Mouse (Mus musculus) olfactory bulb, adult 2 months (tissue): ENCODE data around the gene Ywhae. TPM values are rescaled to one million over a fixed set of nuclear protein-coding genes. Genes with fewer than 3 reads are reported as not detected.

Source experiments
- H3K27ac ChIP-seq: fragments of 200-500 bp; 2 replicates; pipeline ENCODE4 v1.5.1; 2012; ENCODE audit warnings: low read depth, low read length; ENCODE audit not compliant: insufficient read depth
- H3K4me1 ChIP-seq: fragments of 200-500 bp; 2 replicates; pipeline ENCODE4 v1.6.1; 2012; ENCODE audit warnings: low read length; ENCODE audit not compliant: control insufficient read depth, insufficient read depth
- H3K4me3 ChIP-seq: fragments of 200-500 bp; 2 replicates; pipeline ENCODE4 v1.5.1; 2012; ENCODE audit warnings: mild to moderate bottlenecking, low read depth, low read length, moderate library complexity; ENCODE audit not compliant: insufficient read depth
- CTCF ChIP-seq: fragments of 200-500 bp; IDR thresholded peaks from 2 replicates; pipeline ENCODE4 v1.5.1; 2012; ENCODE audit warnings: low read depth, mild to moderate bottlenecking, low read length, moderate library complexity; ENCODE audit not compliant: insufficient read depth
- POLR2A ChIP-seq: fragments of 200-500 bp; IDR thresholded peaks from 2 replicates; pipeline ENCODE4 v1.6.1; 2012; ENCODE audit warnings: mild to moderate bottlenecking, low read depth, low read length, moderate library complexity; ENCODE audit not compliant: insufficient read depth
- WGBS: fragments of 180-500 bp; shearing (Covaris S2); methylation state at CpG from one replicate; pipeline ENCODE4 v1.1.7; 2018; 5-methylcytosine and 5-hydroxymethylcytosine counted together
- polyA plus RNA-seq: library from polyadenylated mRNA; stranded (reverse); fragments of >200 nt; gene quantifications from 2 replicates; pipeline ENCODE4 v1.2.4, GENCODE M21; 2012; ENCODE audit warnings: low replicate concordance; ENCODE audit not compliant: missing spikeins, insufficient read depth, insufficient read length

The Ywhae gene
- polyA plus RNA-seq, 1 experiment: 855 TPM

DNA sequence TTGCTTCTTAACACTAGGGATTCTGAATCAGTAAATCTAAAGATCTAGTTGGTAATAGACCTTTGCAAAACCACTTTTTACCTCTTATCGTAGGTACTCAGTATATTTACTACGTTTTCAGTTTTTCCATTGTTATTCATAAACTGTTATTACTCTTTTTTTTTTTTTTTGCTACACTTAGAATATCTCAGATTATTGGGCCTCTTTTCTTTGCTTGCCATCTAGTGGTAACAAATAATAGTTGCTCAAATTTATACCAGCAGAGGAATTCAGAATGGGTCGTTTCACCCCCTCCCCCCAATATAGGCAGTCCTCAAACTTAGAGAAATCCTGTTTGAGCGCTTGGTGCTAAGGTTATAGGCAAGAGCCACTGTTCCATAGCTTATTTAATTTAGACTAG, 18.4 kb downstream of the Ywhae start:
- 42% methylated on average over 4 of the region's 4 CpGs for WGBS
- TF ChIP-seq POLR2A (no peak), CTCF (no peak)
- peaks cover 4% of the 10 kb centered on the region; the same call in 1 of the 2 replicates for H3K4me1 ChIP-seq
- H3K27ac ChIP-seq: no peak overlapping the region
- H3K4me3 ChIP-seq: no peak overlapping the region

GRCm38 (mm10) chr11:75756687-75757086, 24.0 kb downstream of the Ywhae start:
- no peak overlapping the region for H3K4me3 ChIP-seq
- H3K4me1 ChIP-seq: no peaks in the 10 kb centered on the region
- TF ChIP-seq POLR2A: no peak
- TF ChIP-seq CTCF: no peak
- WGBS: 81% methylated on average over 8 of the region's 8 CpGs
- no peak overlapping the region for H3K27ac ChIP-seq

GRCm38 (mm10) chr11:75758553-75758952, 25.9 kb downstream of the Ywhae start:
- no peak overlapping the region for H3K27ac ChIP-seq
- H3K4me3 ChIP-seq: no peak overlapping the region
- WGBS: 89% methylated on average over 1 of the region's 1 CpGs
- no peaks in the 10 kb centered on the region for H3K4me1 ChIP-seq
- TF ChIP-seq CTCF (no peak), POLR2A (no peak)

GRCm38 (mm10) chr11:75760785-75761184, 28.1 kb downstream of the Ywhae start:
- Histone ChIP-seq H3K4me1 (no peaks in the 10 kb centered on the region), H3K4me3 (no peak overlapping the region), H3K27ac (no peak overlapping the region)
- TF ChIP-seq POLR2A: no peak
- no peak for TF ChIP-seq CTCF
- WGBS: 89% methylated on average over 5 of the region's 5 CpGs

DNA sequence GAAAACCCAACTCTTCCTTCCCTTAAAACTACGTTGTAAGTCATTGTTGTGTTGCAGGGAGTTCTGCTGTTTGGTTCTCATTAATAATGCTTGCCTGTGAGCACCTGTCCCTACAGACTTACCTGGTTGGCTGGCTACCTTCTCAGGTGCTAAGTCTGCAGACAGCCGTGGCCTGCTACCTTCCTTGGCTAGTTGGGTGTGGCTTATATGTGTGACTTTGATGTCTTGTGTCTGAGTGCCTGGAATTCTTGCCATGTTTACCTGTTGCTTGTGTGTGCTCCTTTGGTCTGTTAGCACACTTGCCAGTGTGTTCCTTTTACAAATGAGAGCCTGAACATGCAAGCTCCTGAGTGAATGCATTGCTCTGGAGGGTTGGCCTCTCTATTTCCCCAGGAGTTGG, 30.0 kb downstream of the Ywhae start:
- no peak for TF ChIP-seq CTCF
- no peak for TF ChIP-seq POLR2A
- Histone ChIP-seq H3K27ac (no peak overlapping the region), H3K4me1 (no peaks in the 10 kb centered on the region), H3K4me3 (no peak overlapping the region)
- WGBS: 66% methylated on average over 2 of the region's 2 CpGs

GRCm38 (mm10) chr11:75764521-75765023, 31.9 kb downstream of the Ywhae start:
- H3K4me1 ChIP-seq: peaks cover 2% of the 10 kb centered on the region; the same call in 1 of the 2 replicates
- H3K27ac ChIP-seq: no peak overlapping the region
- H3K4me3 ChIP-seq: no peak overlapping the region
- TF ChIP-seq POLR2A: no peak
- no peak for TF ChIP-seq CTCF
- WGBS: 71% methylated on average over 4 of the region's 4 CpGs

- H3K27ac ChIP-seq: no peak overlapping the region
- TF ChIP-seq POLR2A (no peak), CTCF (no peak)
Observed at GRCm38 (mm10) chr11:75765161-75765560, 32.5 kb downstream of the Ywhae start.

GRCm38 (mm10) chr11:75767014-75767413, 34.3 kb downstream of the Ywhae start:
- peaks cover 2% of the 10 kb centered on the region; the same call in 1 of the 2 replicates for H3K4me1 ChIP-seq
- no peak for TF ChIP-seq POLR2A
- TF ChIP-seq CTCF: no peak
- 51% methylated on average over 2 of the region's 2 CpGs for WGBS
- H3K27ac ChIP-seq: no peak overlapping the region
- H3K4me3 ChIP-seq: no peak overlapping the region

More at GRCm38 (mm10) chr11:75765161-75765560, 32.5 kb downstream of the Ywhae start:
- 56% methylated on average over 8 of the region's 8 CpGs for WGBS
- Histone ChIP-seq H3K4me1 (peaks cover 2% of the 10 kb centered on the region; the same call in 1 of the 2 replicates), H3K4me3 (no peak overlapping the region)

GRCm38 (mm10) chr11:75768091-75768989, 35.7 kb downstream of the Ywhae start:
- no peak for TF ChIP-seq POLR2A
- no peak for TF ChIP-seq CTCF
- 42% methylated on average over 6 of the region's 6 CpGs for WGBS
- H3K4me3 ChIP-seq: no peak overlapping the region
- peaks cover 2% of the 10 kb centered on the region; the same call in 1 of the 2 replicates for H3K4me1 ChIP-seq
- no peak overlapping the region for H3K27ac ChIP-seq
